Mouse (Mus musculus) hindbrain, embryonic 15.5 days (tissue): ENCODE data around the gene Cpa5. TPM values are rescaled to one million over a fixed set of nuclear protein-coding genes. Genes with fewer than 3 reads are reported as not detected.
A peak's percentile ranks its signal among the peaks of the same experiment; 100 is the strongest.

Source experiments
- ATAC-seq: fragments of 200-750 bp; cut with Nextera tagmentation; 2 replicates; pipeline ENCODE4 v1.8.0; 2017; ENCODE audit warnings: low read depth, moderate number of reproducible peaks, moderate TSS enrichment; ENCODE audit not compliant: low FRiP score
- H3K27ac ChIP-seq: fragments of 300-500 bp; sonication (generic); replicated peaks from 2 replicates; pipeline ENCODE4 v1.5.1; 2015; ENCODE audit warnings: mild to moderate bottlenecking, inconsistent platforms
- H3K27me3 ChIP-seq: fragments of 300-500 bp; sonication (generic); 2 replicates; pipeline ENCODE4 v1.6.1; 2015; ENCODE audit warnings: control low read depth, inconsistent platforms
- H3K36me3 ChIP-seq: fragments of 300-500 bp; sonication (generic); 2 replicates; pipeline ENCODE4 v1.6.1; 2015; ENCODE audit warnings: control low read depth, inconsistent platforms
- H3K4me1 ChIP-seq: fragments of 300-500 bp; sonication (generic); replicated peaks from 2 replicates; pipeline ENCODE4 v1.6.1; 2015; ENCODE audit warnings: control low read depth, inconsistent platforms
- H3K4me2 ChIP-seq: fragments of 300-500 bp; sonication (generic); 2 replicates; pipeline ENCODE4 v1.6.1; 2015; ENCODE audit warnings: moderate library complexity, mild to moderate bottlenecking, inconsistent platforms
- H3K4me3 ChIP-seq: fragments of 300-500 bp; sonication (generic); 2 replicates; pipeline ENCODE4 v1.5.1; 2015; ENCODE audit warnings: mild to moderate bottlenecking, inconsistent platforms
- H3K9ac ChIP-seq: fragments of 300-500 bp; sonication (generic); 2 replicates; pipeline ENCODE4 v1.6.1; 2015; ENCODE audit warnings: inconsistent platforms
- H3K9me3 ChIP-seq: fragments of 300-500 bp; sonication (generic); 2 replicates; pipeline ENCODE4 v1.6.1; 2016; ENCODE audit warnings: control low read depth, inconsistent platforms
- WGBS: fragments of 180-500 bp; shearing (Covaris S2); methylation state at CpG from one replicate; pipeline ENCODE4 v1.1.7; 2015; 5-methylcytosine and 5-hydroxymethylcytosine counted together
- polyA plus RNA-seq: library from polyadenylated mRNA; unstranded; fragments of >200 nt; fragmentation: Nextera tagmentation; extraction: Ambion mirVana; gene quantifications from 2 replicates; pipeline ENCODE4 v1.2.1, GENCODE M21; 2015

The Cpa5 gene
- polyA plus RNA-seq, 1 experiment from 2014 or later, result not detected

DNA sequence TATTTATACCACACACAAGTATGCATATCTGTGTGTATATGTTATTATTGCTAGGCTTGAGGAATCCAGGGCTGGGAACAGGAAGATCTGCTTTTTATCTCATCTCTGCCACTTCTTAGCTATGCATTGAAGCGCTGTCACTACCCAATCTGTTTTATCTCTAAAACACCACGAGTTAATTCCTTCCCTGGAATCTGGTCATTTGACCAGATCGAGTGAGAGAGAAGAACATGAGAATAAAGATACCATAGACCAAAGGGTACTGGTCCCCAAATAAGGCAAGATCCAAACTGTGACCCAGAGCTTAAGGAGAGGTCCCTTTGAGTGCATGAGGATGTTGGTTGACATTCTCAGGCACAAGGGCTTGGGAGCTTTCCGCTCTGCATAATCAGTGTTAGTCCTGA is 11.2 kb downstream of the Cpa5 start:
- Histone ChIP-seq H3K4me2 (no peak overlapping the region), H3K27ac (no peak overlapping the region)
- ATAC-seq, result no peak

DNA sequence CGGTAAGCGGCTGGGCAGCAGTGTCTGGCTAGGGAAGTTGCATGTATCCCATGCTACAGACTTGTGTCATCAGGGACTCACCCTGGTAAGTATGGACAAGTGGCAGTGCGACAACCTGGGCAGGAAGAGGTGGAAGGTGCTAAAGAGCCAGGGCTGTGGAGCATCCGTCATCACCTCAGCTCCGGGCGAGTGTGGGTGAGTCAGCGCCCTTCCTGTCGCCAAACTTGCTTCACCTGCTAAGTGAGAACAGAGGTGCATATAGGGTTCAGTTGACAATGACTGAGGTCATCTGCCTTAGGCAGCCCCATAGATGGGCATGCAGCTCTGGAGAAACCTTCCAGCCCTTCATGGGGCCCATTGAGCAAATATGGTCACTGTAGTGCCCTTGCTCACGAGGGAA is 14.0 kb downstream of the Cpa5 start:
- peaks cover 10% of the 10 kb centered on the region for H3K4me1 ChIP-seq
- no peak; the same call in 1 of the 2 replicates for ATAC-seq
- H3K27me3 ChIP-seq, result no peaks in the 10 kb centered on the region
- H3K9ac ChIP-seq, result no peak overlapping the region
- no peak overlapping the region for H3K27ac ChIP-seq
- no peak overlapping the region for H3K4me3 ChIP-seq
- 95% methylated on average over 9 of the region's 9 CpGs for WGBS
- no peaks in the 10 kb centered on the region for H3K9me3 ChIP-seq
- no peaks in the 10 kb centered on the region for H3K36me3 ChIP-seq
- H3K4me2 ChIP-seq, result no peak overlapping the region

More for the DNA sequence above, 11.2 kb downstream of the Cpa5 start:
- Histone ChIP-seq H3K36me3 (no peaks in the 10 kb centered on the region), H3K27me3 (no peaks in the 10 kb centered on the region), H3K4me1 (peaks cover 21% of the 10 kb centered on the region), H3K4me3 (no peak overlapping the region), H3K9ac (no peak overlapping the region), H3K9me3 (no peaks in the 10 kb centered on the region)
- WGBS, result 91% methylated on average over 4 of the region's 4 CpGs

DNA sequence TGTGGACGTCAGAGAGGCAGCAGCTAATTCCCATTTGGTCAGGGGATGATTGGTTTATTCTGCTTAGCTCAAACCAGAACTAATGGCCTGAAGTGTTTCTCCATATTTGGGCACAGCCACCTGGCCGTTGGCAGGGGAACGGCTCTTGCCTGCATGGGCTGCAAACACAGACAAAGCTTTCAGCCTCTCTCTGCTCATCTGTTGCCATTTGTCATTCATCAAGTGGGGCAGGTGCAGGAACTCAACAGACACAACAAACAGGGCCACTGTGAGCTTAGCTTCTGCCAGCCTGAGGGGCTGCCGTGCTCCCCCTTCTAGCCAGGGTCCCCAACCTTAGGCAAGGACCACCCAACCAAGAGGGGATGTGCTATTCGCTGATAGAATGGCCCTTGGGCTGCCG is 17.3 kb downstream of the Cpa5 start:
- Histone ChIP-seq H3K9ac (no peak overlapping the region), H3K9me3 (no peaks in the 10 kb centered on the region), H3K4me3 (no peak overlapping the region), H3K36me3 (no peaks in the 10 kb centered on the region), H3K27me3 (no peaks in the 10 kb centered on the region), H3K27ac (peak overlapping the region; percentile 62), H3K4me1 (peaks cover 10% of the 10 kb centered on the region), H3K4me2 (no peak overlapping the region)
- peak; percentile 65 for ATAC-seq
- WGBS, result 27% methylated on average over 6 of the region's 6 CpGs

DNA sequence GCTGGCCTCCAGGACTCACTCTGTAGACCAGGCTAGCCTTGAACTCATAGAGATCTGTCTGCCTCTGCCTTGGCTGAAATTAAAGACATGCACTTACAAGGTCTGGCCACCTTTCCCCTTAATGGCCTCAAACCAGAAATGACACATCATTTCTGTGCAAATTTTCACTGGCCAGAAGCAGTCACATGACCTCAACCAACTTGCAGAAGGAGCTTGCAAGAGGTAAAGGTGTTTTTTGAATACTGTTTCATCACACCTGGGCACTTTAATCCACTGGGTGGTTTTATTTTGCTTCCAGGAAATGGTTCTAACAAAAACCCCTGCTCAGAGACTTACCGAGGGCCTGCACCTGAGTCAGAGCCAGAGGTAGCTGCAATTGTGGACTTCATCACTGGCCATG is 19.2 kb downstream of the Cpa5 start:
- no peak overlapping the region for H3K9ac ChIP-seq
- no peaks in the 10 kb centered on the region for H3K9me3 ChIP-seq
- no peak overlapping the region for H3K27ac ChIP-seq
- H3K4me1 ChIP-seq, result peaks cover 10% of the 10 kb centered on the region
- H3K4me2 ChIP-seq, result no peak overlapping the region
- ATAC-seq, result no peak
- H3K4me3 ChIP-seq, result no peak overlapping the region
- H3K27me3 ChIP-seq, result no peaks in the 10 kb centered on the region
- WGBS, result 97% methylated on average over 1 of the region's 1 CpGs
- no peaks in the 10 kb centered on the region for H3K36me3 ChIP-seq

DNA sequence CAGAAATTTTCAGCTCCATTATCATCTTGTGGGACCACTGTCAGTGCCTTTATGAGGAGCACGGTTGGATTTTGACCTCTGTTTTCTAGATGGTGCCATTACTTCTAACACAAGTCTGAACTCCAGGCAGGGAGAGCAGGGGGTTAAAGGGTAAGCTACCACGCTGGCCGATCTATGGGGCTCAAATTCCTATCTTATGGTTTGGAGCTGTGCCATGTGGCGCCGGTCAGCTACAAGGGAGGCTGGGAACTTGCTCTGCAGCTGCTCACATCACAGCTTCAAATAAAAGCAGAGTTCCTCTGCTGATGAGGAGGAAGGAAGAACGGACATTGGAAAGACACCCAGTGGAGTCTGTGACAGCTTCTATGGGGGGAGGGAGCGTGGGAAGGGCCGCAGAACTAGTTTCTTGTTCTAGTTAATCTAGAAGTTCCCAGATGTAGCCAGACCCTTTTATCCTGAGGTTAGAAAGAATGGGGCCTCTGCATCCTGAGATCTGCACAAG is 24.6 kb downstream of the Cpa5 start:
- H3K36me3 ChIP-seq, result no peaks in the 10 kb centered on the region
- no peaks in the 10 kb centered on the region for H3K9me3 ChIP-seq
- H3K4me1 ChIP-seq, result no peaks in the 10 kb centered on the region
- ATAC-seq, result no peak
- H3K4me3 ChIP-seq, result no peak overlapping the region
- H3K4me2 ChIP-seq, result no peak overlapping the region
- H3K27ac ChIP-seq, result no peak overlapping the region
- H3K27me3 ChIP-seq, result no peaks in the 10 kb centered on the region
- H3K9ac ChIP-seq, result no peak overlapping the region
- 45% methylated on average over 8 of the region's 8 CpGs for WGBS

DNA sequence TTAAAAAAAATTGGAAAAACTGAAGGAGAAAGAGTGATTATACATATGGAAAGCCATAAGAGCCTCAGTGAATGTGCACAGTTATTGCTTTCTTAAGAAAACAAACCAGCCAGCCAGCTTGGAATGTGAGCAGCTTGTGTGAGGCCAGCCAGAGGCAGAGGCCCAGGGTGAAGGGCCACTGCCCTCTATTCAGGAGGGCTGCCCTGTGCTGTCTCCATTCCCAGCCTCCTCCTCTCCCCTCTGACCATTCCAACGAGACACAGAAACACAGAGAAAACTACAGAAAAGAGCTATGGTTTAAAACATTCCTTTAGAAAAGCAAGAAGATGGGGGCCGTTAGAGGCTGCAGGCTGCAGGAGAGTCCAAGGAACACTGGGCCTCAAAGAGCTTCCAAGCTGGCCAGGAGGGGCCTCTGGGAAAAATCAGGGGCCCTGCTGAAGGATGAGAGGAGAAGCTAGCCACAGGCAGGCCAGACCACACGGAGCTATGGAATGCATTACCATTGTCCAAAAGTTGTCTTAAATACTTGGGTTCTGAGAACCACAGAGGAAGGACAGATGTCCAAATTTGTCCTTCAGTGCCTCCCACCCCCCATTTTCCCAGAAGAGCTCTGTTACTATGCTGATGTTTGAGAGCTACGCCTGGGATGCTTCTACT is 25.5 kb downstream of the Cpa5 start:
- H3K36me3 ChIP-seq, result no peaks in the 10 kb centered on the region
- H3K27me3 ChIP-seq, result no peaks in the 10 kb centered on the region
- ATAC-seq, result no peak
- H3K4me3 ChIP-seq, result no peak overlapping the region
- WGBS, result 36% methylated on average over 4 of the region's 4 CpGs
- no peak overlapping the region for H3K9ac ChIP-seq
- H3K4me2 ChIP-seq, result no peak overlapping the region
- H3K27ac ChIP-seq, result no peak overlapping the region
- no peaks in the 10 kb centered on the region for H3K9me3 ChIP-seq
- no peaks in the 10 kb centered on the region for H3K4me1 ChIP-seq

DNA sequence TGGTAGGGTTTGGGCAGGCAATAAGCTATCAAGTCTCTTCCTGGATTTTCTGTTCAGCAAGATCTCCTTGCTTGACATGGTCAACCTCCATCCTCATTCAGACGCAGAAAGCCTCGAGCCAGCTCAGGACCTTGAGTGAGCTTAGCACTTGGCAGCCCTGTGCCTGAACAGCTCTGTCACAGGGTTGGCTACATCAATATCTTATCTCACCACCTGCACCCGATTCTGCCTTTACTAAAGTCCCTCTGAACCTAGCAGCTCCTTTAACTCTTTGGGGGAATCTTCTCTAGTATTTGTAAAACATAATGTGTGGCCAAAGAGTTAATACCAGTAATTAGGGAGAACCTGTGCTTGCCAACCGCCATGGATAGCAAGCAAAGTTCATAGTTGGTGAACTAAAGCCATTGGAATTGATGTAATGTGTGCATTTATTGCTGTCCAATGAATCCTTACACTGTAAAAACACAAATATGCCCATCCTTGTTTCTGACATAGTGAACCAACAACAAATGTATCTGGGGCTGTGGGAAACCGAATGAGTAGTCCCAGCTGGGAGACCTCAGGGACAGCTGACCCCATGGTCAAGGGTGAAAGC is 28.0 kb downstream of the Cpa5 start, which contains the start of gene Cpa1:
TSS of gene Cpa1 (plus strand) at position 545 of the 595 bp plus-strand sequence.
- ATAC-seq, result no peak
- Histone ChIP-seq H3K27ac (no peak within 1 kb of the TSS), H3K27me3 (no peaks in the 10 kb centered on the region), H3K9ac (no peak within 1 kb of the TSS), H3K9me3 (no peaks in the 10 kb centered on the region), H3K4me1 (no peaks in the 10 kb centered on the region), H3K4me3 (no peak within 1 kb of the TSS), H3K36me3 (no peaks in the 10 kb centered on the region), H3K4me2 (no peak within 1 kb of the TSS)
- WGBS, result 91% methylated on average over 5 of the region's 5 CpGs

DNA sequence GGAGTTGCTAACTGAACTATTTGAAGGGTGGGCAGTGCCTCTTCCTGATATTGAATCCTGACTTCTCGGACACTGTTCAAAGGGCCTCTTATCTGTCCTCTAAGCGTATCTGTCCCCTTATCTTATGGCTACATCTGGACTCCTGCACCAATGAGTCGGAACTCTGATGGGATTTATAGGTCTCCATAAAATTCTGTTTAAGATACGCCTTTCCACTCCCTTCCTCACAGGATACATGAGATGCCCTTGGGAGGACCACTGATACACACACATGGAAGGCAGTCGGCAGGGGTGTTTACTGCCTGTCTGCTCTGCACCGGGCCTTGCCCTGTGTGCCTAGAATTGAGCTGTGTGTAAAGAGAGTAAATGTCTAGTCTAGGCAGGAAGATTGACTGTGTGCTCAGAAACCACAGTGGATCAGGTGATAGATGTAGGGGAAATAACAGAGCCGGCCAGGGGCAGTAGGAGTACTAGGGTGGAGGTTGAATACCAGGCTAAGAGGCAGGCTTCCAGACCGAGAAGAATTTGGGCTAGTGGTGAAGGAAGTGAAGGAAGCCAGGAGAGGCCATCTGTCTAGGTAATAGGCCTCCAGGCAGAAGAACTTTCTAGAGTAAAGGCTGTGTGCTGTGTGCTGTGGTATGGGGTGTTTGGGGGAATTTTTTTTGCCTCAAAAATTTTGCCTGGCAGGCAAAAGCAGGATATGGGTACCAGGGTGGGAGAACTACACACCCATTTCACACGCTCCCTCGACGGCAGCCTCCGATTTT is 33.1 kb downstream of the Cpa5 start:
- Histone ChIP-seq H3K27ac (no peak overlapping the region), H3K36me3 (no peaks in the 10 kb centered on the region), H3K4me2 (no peak overlapping the region), H3K4me1 (no peaks in the 10 kb centered on the region), H3K27me3 (no peaks in the 10 kb centered on the region), H3K4me3 (no peak overlapping the region), H3K9ac (no peak overlapping the region), H3K9me3 (no peaks in the 10 kb centered on the region)
- ATAC-seq, result no peak
- 80% methylated on average over 12 of the region's 12 CpGs for WGBS

DNA sequence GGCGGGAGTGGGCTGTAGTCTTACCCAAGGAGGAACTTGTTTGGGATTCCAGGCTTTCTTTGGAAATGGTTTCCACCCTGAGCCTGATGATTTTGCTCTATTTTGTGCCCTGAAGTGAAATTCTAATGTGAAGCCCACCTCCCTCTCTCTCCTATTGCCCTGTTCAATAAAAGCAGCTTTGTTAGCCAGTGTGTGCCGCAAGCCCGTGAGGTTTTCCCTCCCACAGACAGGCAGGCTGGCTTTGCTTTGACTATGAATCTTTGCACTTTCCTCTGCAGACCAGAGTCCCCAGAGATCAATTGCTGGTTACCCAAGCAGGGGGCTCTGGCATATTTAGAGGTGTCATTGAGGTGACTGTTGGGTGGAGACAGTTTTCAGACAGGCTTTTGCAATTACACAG is 33.7 kb downstream of the Cpa5 start:
- Histone ChIP-seq H3K36me3 (no peaks in the 10 kb centered on the region), H3K4me2 (no peak overlapping the region), H3K4me1 (peaks cover 2% of the 10 kb centered on the region), H3K9ac (no peak overlapping the region), H3K9me3 (no peaks in the 10 kb centered on the region), H3K4me3 (no peak overlapping the region), H3K27ac (no peak overlapping the region), H3K27me3 (no peaks in the 10 kb centered on the region)
- ATAC-seq, result no peak
- 48% methylated on average over 3 of the region's 3 CpGs for WGBS

DNA sequence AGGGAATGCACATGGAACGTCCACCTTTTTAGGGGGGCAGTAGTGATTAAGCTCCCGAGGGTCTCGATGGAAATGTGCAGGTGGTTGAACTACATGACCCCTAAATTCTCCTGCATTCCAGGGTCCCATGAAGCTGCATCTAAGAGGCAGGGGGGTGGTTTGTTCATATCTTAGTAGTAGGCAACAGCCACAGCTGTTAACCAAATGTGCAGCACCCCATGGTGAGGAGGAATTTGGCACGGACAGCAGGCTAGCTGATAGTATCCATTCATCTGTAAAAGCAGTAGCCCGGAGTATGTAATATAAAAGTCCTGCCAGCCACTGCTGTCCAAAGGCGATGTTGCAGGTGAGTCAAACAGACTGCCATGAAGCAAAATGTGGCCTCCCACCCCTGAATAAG is 34.6 kb downstream of the Cpa5 start:
- H3K36me3 ChIP-seq, result no peaks in the 10 kb centered on the region
- no peak overlapping the region for H3K4me3 ChIP-seq
- 59% methylated on average over 6 of the region's 6 CpGs for WGBS
- H3K9me3 ChIP-seq, result no peaks in the 10 kb centered on the region
- H3K27me3 ChIP-seq, result no peaks in the 10 kb centered on the region
- H3K4me2 ChIP-seq, result no peak overlapping the region
- ATAC-seq, result no peak
- H3K27ac ChIP-seq, result no peak overlapping the region
- H3K4me1 ChIP-seq, result peaks cover 9% of the 10 kb centered on the region
- H3K9ac ChIP-seq, result no peak overlapping the region

DNA sequence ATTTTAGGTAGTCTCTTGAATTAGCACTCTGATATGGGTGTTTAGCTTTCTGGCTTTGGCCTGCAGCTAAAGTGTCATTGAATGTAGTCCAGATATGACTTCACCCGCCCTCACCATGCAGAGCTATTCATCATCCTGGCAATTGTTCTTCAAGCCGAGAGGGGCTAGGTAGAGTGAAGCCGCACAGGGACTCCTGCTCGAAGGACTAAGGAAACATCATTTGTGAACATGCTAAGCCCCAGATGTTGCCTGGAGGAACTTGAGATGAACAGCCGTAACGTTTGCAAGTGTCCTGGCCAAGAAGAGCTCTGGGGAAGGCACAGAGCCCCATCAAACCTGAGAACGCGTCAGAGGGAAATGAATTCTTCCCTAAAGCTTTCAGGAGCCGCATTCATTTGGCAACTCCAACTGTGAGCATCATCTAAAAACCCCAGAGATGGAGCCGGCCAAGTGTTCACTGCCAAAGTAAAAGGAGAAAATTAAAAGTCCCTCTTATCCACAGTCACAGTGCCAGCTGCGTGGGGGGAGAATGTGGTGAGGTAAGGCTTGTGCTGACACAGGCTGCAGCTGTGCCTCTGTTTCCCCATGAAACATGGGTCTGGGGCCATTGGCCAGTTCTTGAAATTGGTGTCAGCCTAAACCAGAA is 39.0 kb downstream of the Cpa5 start:
- peak overlapping the region; percentile 35; the same call in 1 of the 2 replicates for H3K27ac ChIP-seq
- H3K4me2 ChIP-seq, result no peak overlapping the region
- H3K27me3 ChIP-seq, result no peaks in the 10 kb centered on the region
- H3K4me1 ChIP-seq, result peaks cover 33% of the 10 kb centered on the region
- H3K36me3 ChIP-seq, result no peaks in the 10 kb centered on the region
- H3K9me3 ChIP-seq, result no peaks in the 10 kb centered on the region
- no peak overlapping the region for H3K4me3 ChIP-seq
- 46% methylated on average over 11 of the region's 11 CpGs for WGBS
- no peak for ATAC-seq
- no peak overlapping the region for H3K9ac ChIP-seq
